Mouse (Mus musculus) megakaryocyte, embryonic 14.5 days (primary cell): ENCODE measurements at regions not wholly inside any gene's neighbourhood (a gene's known extent, or its start where the extent isn't known, plus 50 kb on each side); places are given as distances from the start of the nearest gene placed in this dataset.
A peak's percentile ranks its signal among the peaks of the same experiment; 100 is the strongest.

Source experiments
- H3K27me3 ChIP-seq: replicated peaks from 2 replicates; pipeline ENCODE3; 2012; ENCODE audit warnings: inconsistent platforms
- H3K36me3 ChIP-seq: replicated peaks from 2 replicates; pipeline ENCODE3; 2012; ENCODE audit warnings: low read length, inconsistent platforms, mixed read lengths
- H3K4me1 ChIP-seq: 2 replicates; pipeline ENCODE4 v1.6.1; 2012; ENCODE audit warnings: inconsistent platforms
- H3K4me3 ChIP-seq: replicated peaks from 2 replicates; pipeline ENCODE3; 2012; ENCODE audit warnings: moderate library complexity, mild to moderate bottlenecking, inconsistent platforms
- H3K9me3 ChIP-seq: 2 replicates; pipeline ENCODE4 v1.6.1; 2012; ENCODE audit warnings: inconsistent platforms
- FLI1 ChIP-seq: IDR thresholded peaks from 2 replicates; pipeline ENCODE4 v1.6.1; 2012; ENCODE audit warnings: low read length, inconsistent platforms, mixed read lengths
- GATA1 ChIP-seq: IDR thresholded peaks from 3 replicates; pipeline ENCODE4 v1.6.1; 2012; ENCODE audit warnings: mixed read lengths, low read length, inconsistent platforms, borderline replicate concordance

- Histone ChIP-seq H3K9me3 (no peaks in the 10 kb centered on the region), H3K27me3 (no peaks in the 10 kb centered on the region), H3K4me1 (peaks cover 92% of the 10 kb centered on the region), H3K36me3 (peaks cover 69% of the 10 kb centered on the region), H3K4me3 (no peak overlapping the region)
- TF ChIP-seq FLI1 (no peak), GATA1 (no peak)
These were observed 1228.9 kb upstream of the A1bg start for GRCm38 (mm10) chr15:62151690-62152089.

- Histone ChIP-seq H3K4me3 (no peak overlapping the region), H3K36me3 (peaks cover 72% of the 10 kb centered on the region), H3K4me1 (peaks cover 91% of the 10 kb centered on the region), H3K9me3 (no peaks in the 10 kb centered on the region), H3K27me3 (no peaks in the 10 kb centered on the region)
- TF ChIP-seq FLI1, result no peak
- no peak for TF ChIP-seq GATA1
These were observed 1227.5 kb upstream of the A1bg start for GRCm38 (mm10) chr15:62150296-62150695.

GRCm38 (mm10) chr15:62148680-62149237 is 1225.9 kb upstream of the A1bg start:
- Histone ChIP-seq H3K9me3 (no peaks in the 10 kb centered on the region), H3K4me1 (peaks cover 88% of the 10 kb centered on the region), H3K27me3 (no peaks in the 10 kb centered on the region), H3K36me3 (peaks cover 73% of the 10 kb centered on the region), H3K4me3 (no peak overlapping the region)
- no peak for TF ChIP-seq FLI1
- no peak for TF ChIP-seq GATA1

GRCm38 (mm10) chr15:62147343-62147953 is 1224.6 kb upstream of the A1bg start:
- H3K36me3 ChIP-seq, result peaks cover 76% of the 10 kb centered on the region
- no peaks in the 10 kb centered on the region for H3K9me3 ChIP-seq
- TF ChIP-seq FLI1, result no peak
- TF ChIP-seq GATA1, result no peak
- peaks cover 81% of the 10 kb centered on the region for H3K4me1 ChIP-seq
- H3K4me3 ChIP-seq, result no peak overlapping the region
- H3K27me3 ChIP-seq, result no peaks in the 10 kb centered on the region

GRCm38 (mm10) chr15:62145643-62146285 is 1223.0 kb upstream of the A1bg start:
- peaks cover 77% of the 10 kb centered on the region for H3K4me1 ChIP-seq
- H3K9me3 ChIP-seq, result no peaks in the 10 kb centered on the region
- H3K4me3 ChIP-seq, result no peak overlapping the region
- H3K36me3 ChIP-seq, result peaks cover 80% of the 10 kb centered on the region
- no peaks in the 10 kb centered on the region for H3K27me3 ChIP-seq
- TF ChIP-seq GATA1, result no peak
- no peak for TF ChIP-seq FLI1

- peaks cover 79% of the 10 kb centered on the region for H3K36me3 ChIP-seq
- no peak overlapping the region for H3K4me3 ChIP-seq
- peaks cover 74% of the 10 kb centered on the region for H3K4me1 ChIP-seq
- H3K9me3 ChIP-seq, result no peaks in the 10 kb centered on the region
- H3K27me3 ChIP-seq, result no peaks in the 10 kb centered on the region
- TF ChIP-seq GATA1, result no peak
- no peak for TF ChIP-seq FLI1
These were observed 1222.2 kb upstream of the A1bg start for GRCm38 (mm10) chr15:62144776-62145564.

GRCm38 (mm10) chr15:62139859-62140258 is 1217.0 kb upstream of the A1bg start:
- H3K4me3 ChIP-seq, result no peak overlapping the region
- H3K4me1 ChIP-seq, result peaks cover 74% of the 10 kb centered on the region
- peaks cover 64% of the 10 kb centered on the region for H3K36me3 ChIP-seq
- TF ChIP-seq FLI1 (no peak), GATA1 (no peak)
- no peaks in the 10 kb centered on the region for H3K27me3 ChIP-seq
- H3K9me3 ChIP-seq, result no peaks in the 10 kb centered on the region

- TF ChIP-seq GATA1 (no peak), FLI1 (no peak)
- peaks cover 79% of the 10 kb centered on the region for H3K4me1 ChIP-seq
These were observed 1216.4 kb upstream of the A1bg start for GRCm38 (mm10) chr15:62139192-62139591.

GRCm38 (mm10) chr15:62138701-62139100 is 1215.9 kb upstream of the A1bg start:
- Histone ChIP-seq H3K4me3 (no peak overlapping the region), H3K27me3 (no peaks in the 10 kb centered on the region), H3K9me3 (no peaks in the 10 kb centered on the region), H3K36me3 (peaks cover 58% of the 10 kb centered on the region), H3K4me1 (peaks cover 81% of the 10 kb centered on the region)
- TF ChIP-seq GATA1 (no peak), FLI1 (no peak)

More at GRCm38 (mm10) chr15:62139192-62139591, 1216.4 kb upstream of the A1bg start:
- no peaks in the 10 kb centered on the region for H3K9me3 ChIP-seq
- H3K36me3 ChIP-seq, result peaks cover 58% of the 10 kb centered on the region
- peak overlapping the region; percentile 54 for H3K4me3 ChIP-seq
- H3K27me3 ChIP-seq, result no peaks in the 10 kb centered on the region
